Mouse (Mus musculus) ES-Bruce4 (cell line): ENCODE measurements around the gene Kctd5.
"Not testable (repeated sequence)": the region's sequence is repeated elsewhere in the genome, so short reads cannot be mapped to it uniquely, and the experiment has no call there.

Experiments used
- CTCF ChIP-seq: IDR thresholded peaks from one replicate; pipeline ENCODE4 v1.8.1; 2011; ENCODE audit warnings: low read depth, low read length
- POLR2A ChIP-seq: IDR thresholded peaks from one replicate; pipeline ENCODE4 v1.8.1; 2011; ENCODE audit warnings: low read length; ENCODE audit not compliant: insufficient read depth

DNA sequence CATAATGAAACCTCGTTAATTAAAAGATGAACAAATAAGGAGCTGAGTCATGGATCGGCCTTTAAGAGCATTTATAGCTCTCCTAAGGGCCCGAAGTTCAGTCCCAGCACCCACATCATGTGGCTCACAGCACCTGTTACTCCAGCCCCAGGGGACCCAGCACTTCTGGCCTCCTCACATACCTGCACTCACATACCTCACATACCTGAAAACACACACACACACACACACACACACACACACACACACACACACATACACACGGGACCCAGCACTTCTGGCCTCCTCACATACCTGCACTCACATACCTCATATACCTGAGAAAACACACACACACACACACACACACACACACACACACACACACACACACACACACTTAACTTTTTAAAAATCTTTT is 13.1 kb upstream of the Kctd5 start:
- not testable (repeated sequence) for TF ChIP-seq CTCF, POLR2A
